Mouse (Mus musculus): Measurements from ENCODE around the gene Nxpe2. TPM values are rescaled to one million over a fixed set of nuclear protein-coding genes. Genes with fewer than 3 reads are reported as not detected.
"Not testable (repeated sequence)": the region's sequence is repeated elsewhere in the genome, so short reads cannot be mapped to it uniquely, and the experiment has no call there.

Gene Nxpe2
- total RNA-seq, 2 experiments from 2014 or later, result 0.39 to 0.66 TPM

GRCm38 (mm10) chr9:48314194-48314593 lies 39.1 kb downstream of the Nxpe2 start:
- DNase-seq, result peak; percentile 9
- intact Hi-C loops (cut with DNase I; ENCODE audit: low total_unique reads), result no loop called here

DNA sequence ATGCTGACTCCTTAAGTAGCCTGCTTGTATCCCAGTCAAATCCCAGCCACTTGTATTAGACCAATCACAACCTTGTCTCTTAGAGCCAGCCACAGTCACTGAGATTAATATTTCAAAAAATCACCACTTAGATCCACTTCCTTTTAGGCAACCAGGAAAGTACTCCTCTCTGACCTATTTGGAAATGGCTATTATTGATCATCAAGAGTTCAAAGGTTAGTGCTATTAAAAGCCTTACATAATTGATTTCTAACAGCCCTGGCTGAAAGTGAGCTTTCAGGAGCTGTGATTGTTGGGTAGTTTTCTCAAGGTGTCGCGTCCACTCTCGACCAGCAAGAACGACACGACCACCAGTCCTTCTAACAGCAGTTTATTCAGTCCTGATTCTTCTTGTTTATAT lies 42.0 kb downstream of the Nxpe2 start:
- intact Hi-C loops (cut with DNase I; ENCODE audit: low total_unique reads), result no loop called here

DNA sequence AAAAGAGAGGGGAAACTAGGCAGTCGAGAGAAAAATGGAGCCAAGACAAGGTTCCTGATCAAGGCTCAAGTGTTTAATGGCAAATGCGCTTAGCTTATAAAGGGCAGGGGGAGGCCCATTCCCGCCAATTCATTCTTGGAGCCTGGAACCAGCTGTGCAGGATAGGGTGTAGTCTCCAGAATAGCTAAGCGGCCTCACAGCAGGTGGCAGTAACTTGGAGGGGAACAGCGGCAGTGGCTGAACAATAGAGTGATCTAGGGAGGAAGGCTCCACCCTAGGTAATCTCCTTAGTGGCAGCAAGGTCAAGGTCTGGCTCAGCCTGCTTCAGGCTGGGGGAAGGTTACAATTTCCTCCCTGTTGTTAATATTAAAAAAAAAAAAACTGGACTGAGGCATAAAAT lies 49.7 kb downstream of the Nxpe2 start:
- peak; percentile 6 for DNase-seq
- intact Hi-C loops (cut with DNase I; ENCODE audit: low total_unique reads), result not testable (repeated sequence)

More for the DNA sequence above, 42.0 kb downstream of the Nxpe2 start:
- no peak for DNase-seq

DNA sequence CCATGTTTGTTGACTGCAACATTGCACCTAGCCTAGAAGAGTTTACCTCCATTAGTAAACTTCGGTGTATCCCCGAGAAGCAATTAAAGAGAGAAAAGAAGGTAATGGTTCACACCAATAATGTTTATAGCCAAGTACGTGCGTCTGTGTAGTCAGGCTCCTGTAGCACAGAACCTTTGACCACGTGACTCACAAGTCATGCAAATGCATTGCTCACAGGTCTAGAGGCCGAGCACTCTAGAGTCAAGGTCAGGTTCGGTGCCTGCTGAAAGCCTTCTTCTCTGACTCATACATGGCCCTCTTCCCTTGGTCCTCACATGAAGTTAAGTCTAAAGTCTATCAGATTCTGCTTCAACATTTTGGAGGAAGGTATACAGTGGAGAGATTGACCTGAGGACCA lies 54.3 kb downstream of the Nxpe2 start:
- intact Hi-C loops (cut with DNase I; ENCODE audit: low total_unique reads), result no loop called here
- no peak for DNase-seq

DNA sequence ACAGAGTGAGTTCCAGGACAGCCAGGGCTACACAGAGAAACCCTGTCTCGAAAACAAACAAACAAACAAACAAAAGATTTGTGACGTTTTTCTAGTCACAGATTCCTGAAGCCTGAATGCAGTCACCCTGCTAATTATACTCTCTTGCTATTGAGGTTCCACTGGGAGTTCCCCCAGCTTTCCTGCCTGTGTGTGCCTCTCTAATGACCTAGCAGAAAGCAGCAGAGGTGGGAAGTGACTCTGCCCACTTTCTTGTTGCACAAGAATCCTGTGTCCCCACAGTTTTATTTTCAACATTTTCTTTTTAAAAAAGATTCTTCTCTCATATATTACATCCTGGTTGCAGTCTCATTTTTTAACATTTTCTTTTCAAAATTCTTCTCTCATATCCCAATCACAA lies 58.5 kb downstream of the Nxpe2 start:
- DNase-seq, result no peak
- intact Hi-C loops (cut with DNase I; ENCODE audit: low total_unique reads), result no loop called here

DNA sequence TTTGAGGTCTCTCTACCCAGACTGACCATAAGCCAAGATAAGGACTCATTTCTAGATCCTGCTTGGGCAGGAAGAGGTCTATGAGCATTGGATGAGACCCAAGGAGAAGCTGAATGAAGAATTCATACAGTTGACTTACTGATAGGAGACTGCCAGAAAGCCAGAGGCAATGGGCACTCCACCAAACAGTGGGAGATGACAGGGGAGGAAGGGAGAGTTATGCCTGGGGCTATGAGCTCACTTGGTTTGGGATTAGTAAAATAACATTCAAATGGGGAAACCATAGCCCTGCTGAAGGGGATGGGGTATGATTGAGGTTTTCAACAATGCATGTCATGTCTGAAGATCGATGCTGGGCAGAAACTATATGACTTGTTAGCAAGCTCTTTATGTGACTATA lies 63.0 kb downstream of the Nxpe2 start:
- no peak for DNase-seq
- intact Hi-C loops (cut with DNase I; ENCODE audit: low total_unique reads), result no loop called here

- DNase-seq, result no peak
- intact Hi-C loops (cut with DNase I; ENCODE audit: low total_unique reads), result no loop called here
Measured at GRCm38 (mm10) chr9:48284221-48284620, 69.0 kb downstream of the Nxpe2 start.

- intact Hi-C loops (cut with DNase I; ENCODE audit: low total_unique reads), result no loop called here
- DNase-seq, result no peak
Measured at GRCm38 (mm10) chr9:48276831-48277230, 76.4 kb downstream of the Nxpe2 start.

Other genes starting within 250 kb of the Nxpe2 start
- 1 to 10 TPM; 6.2 to 6.4 TPM for gene Nxpe4, start 191.4 kb downstream of the Nxpe2 start, total RNA-seq (2021)
- 10 to 100 TPM; 52.9 to 63.3 TPM for gene Rexo2, start 127.2 kb upstream of the Nxpe2 start, total RNA-seq (2021)
- gene Rbm7, start 141.8 kb upstream of the Nxpe2 start, total RNA-seq (2021), result 10 to 100 TPM; 15.7 to 16.3 TPM
- gene Gm5617, start 142.0 kb upstream of the Nxpe2 start, total RNA-seq (2021), result 10 to 100 TPM; 13.0 to 13.3 TPM

All from gastrocnemius, postnatal 14 days (tissue).